Mouse (Mus musculus): ENCODE results near the gene Cox7b. TPM values are rescaled to one million over a fixed set of nuclear protein-coding genes. Genes with fewer than 3 reads are reported as not detected.

The Cox7b gene
- polyA plus RNA-seq, 2 experiments = 222 to 431 TPM

GRCm38 (mm10) chrX:106037185-106037752 is 21.8 kb downstream of the Cox7b start:
- Histone ChIP-seq H3K9ac (replicated peaks) (no peak overlapping the region), H3K4me1 (replicated peaks; ENCODE audit: control insufficient read depth in 2 of 2, insufficient read depth in 2 of 2, low read length in 1 of 2) (no peaks in the 10 kb centered on the region; a peak in 1 of 4 replicates), H3K36me3 (replicated peaks; ENCODE audit: control insufficient read depth, insufficient read depth, low read depth) (no peaks in the 10 kb centered on the region), H3K4me3 (ENCODE audit: insufficient read depth in 1 of 2, low read depth in 2 of 2, low read length in 2 of 2) (no peak overlapping the region), H3K4me2 (ENCODE audit: low read depth) (no peak overlapping the region), H3K27me3 (ENCODE audit: control insufficient read depth, insufficient read depth, low read length) (no peaks in the 10 kb centered on the region), H3K9me3 (ENCODE audit: control insufficient read depth, low read length) (no peaks in the 10 kb centered on the region), H3K27ac (no peak overlapping the region)
- ATAC-seq (ENCODE audit: insufficient read depth) = no peak
- no peak for TF ChIP-seq EP300 (IDR thresholded peaks at IDR 0.05; ENCODE audit: low read depth)
- no peak for TF ChIP-seq CTCF (IDR thresholded peaks at IDR 0.05; ENCODE audit: low read depth)
- WGBS (ENCODE audit: insufficient replicate concordance) = 69% methylated on average over 3 of the region's 3 CpGs
- DNase-seq (ENCODE audit: low read depth in 3 of 3, low spot score in 3 of 3) = no peak

- WGBS (ENCODE audit: insufficient replicate concordance) = 12% methylated on average over 8 of the region's 8 CpGs
Observed at GRCm38 (mm10) chrX:106043863-106044617, 28.5 kb downstream of the Cox7b start.

DNA sequence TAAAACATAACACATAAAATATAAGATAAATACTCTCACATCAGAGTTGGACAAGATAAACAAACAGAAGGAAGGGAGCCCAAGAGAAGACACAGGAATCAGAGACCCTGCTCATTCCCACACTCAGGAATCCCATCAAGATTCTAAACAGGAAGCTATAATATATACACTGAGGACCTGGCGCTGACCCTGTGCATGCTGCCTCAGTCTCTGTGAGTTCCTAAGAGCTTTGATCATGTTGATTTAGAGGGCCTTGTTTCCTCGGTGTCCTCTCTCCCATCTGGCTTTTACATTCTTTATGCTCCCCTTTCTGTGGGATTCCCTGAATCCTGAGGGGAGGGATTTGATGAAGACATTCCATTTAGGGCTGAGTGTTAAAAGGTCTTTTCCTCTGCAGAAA is 30.0 kb downstream of the Cox7b start:
- peaks cover 2 to 17% of the 10 kb centered on the region in 2 experiments for H3K4me1 ChIP-seq (replicated peaks; ENCODE audit: control insufficient read depth in 2 of 2, insufficient read depth in 2 of 2, low read length in 1 of 2)
- H3K4me3 ChIP-seq (ENCODE audit: insufficient read depth in 1 of 2, low read depth in 2 of 2, low read length in 2 of 2) = no peak overlapping the region
- no peaks in the 10 kb centered on the region for H3K36me3 ChIP-seq (replicated peaks; ENCODE audit: control insufficient read depth, insufficient read depth, low read depth)
- DNase-seq (ENCODE audit: low read depth in 3 of 3, low spot score in 3 of 3) = no peak
- TF ChIP-seq CTCF (IDR thresholded peaks at IDR 0.05; ENCODE audit: low read depth) = no peak
- TF ChIP-seq EP300 (IDR thresholded peaks at IDR 0.05; ENCODE audit: low read depth) = no peak
- no peaks in the 10 kb centered on the region for H3K27me3 ChIP-seq (ENCODE audit: control insufficient read depth, insufficient read depth, low read length)
- H3K9ac ChIP-seq (replicated peaks) = no peak overlapping the region
- no peak overlapping the region for H3K27ac ChIP-seq
- ATAC-seq (ENCODE audit: insufficient read depth) = no peak
- H3K4me2 ChIP-seq (ENCODE audit: low read depth) = no peak overlapping the region
- WGBS (ENCODE audit: insufficient replicate concordance) = 58% methylated on average over 2 of the region's 2 CpGs
- no peaks in the 10 kb centered on the region for H3K9me3 ChIP-seq (ENCODE audit: control insufficient read depth, low read length)

More at GRCm38 (mm10) chrX:106043863-106044617, 28.5 kb downstream of the Cox7b start:
- DNase-seq (ENCODE audit: low read depth in 3 of 3, low spot score in 3 of 3) (peak; percentile 46 to 68 (median 53)), ATAC-seq (ENCODE audit: insufficient read depth) (peak; percentile 74; the same call in 1 of the 2 replicates)
- Histone ChIP-seq H3K27me3 (ENCODE audit: control insufficient read depth, insufficient read depth, low read length) (no peaks in the 10 kb centered on the region), H3K36me3 (replicated peaks; ENCODE audit: control insufficient read depth, insufficient read depth, low read depth) (no peaks in the 10 kb centered on the region), H3K4me2 (ENCODE audit: low read depth) (peak overlapping the region; percentile 48), H3K4me3 (ENCODE audit: insufficient read depth in 1 of 2, low read depth in 2 of 2, low read length in 2 of 2) (no peak overlapping the region), H3K27ac (peak overlapping the region; percentile 22; the same call in 1 of the 2 replicates), H3K9me3 (ENCODE audit: control insufficient read depth, low read length) (no peaks in the 10 kb centered on the region), H3K9ac (replicated peaks) (0 out of 2 replicates have a peak overlapping the region, but pooled peaks have one; percentile 9), H3K4me1 (replicated peaks; ENCODE audit: control insufficient read depth in 2 of 2, insufficient read depth in 2 of 2, low read length in 1 of 2) (peaks cover 2 to 17% of the 10 kb centered on the region in 2 experiments)
- TF ChIP-seq CTCF (IDR thresholded peaks at IDR 0.05; ENCODE audit: low read depth) = no peak
- TF ChIP-seq EP300 (IDR thresholded peaks at IDR 0.05; ENCODE audit: low read depth) = peak; percentile 84

GRCm38 (mm10) chrX:106045928-106046327 is 30.4 kb downstream of the Cox7b start:
- Histone ChIP-seq H3K4me1 (replicated peaks; ENCODE audit: control insufficient read depth in 2 of 2, insufficient read depth in 2 of 2, low read length in 1 of 2) (peaks cover 2 to 17% of the 10 kb centered on the region in 2 experiments), H3K4me3 (ENCODE audit: insufficient read depth in 1 of 2, low read depth in 2 of 2, low read length in 2 of 2) (no peak overlapping the region), H3K27me3 (ENCODE audit: control insufficient read depth, insufficient read depth, low read length) (no peaks in the 10 kb centered on the region), H3K27ac (no peak overlapping the region), H3K9me3 (ENCODE audit: control insufficient read depth, low read length) (no peaks in the 10 kb centered on the region), H3K36me3 (replicated peaks; ENCODE audit: control insufficient read depth, insufficient read depth, low read depth) (no peaks in the 10 kb centered on the region), H3K9ac (replicated peaks) (no peak overlapping the region), H3K4me2 (ENCODE audit: low read depth) (no peak overlapping the region)
- DNase-seq (ENCODE audit: low read depth in 3 of 3, low spot score in 3 of 3) (no peak), ATAC-seq (ENCODE audit: insufficient read depth) (peak; percentile 40; the same call in 1 of the 2 replicates)
- TF ChIP-seq EP300 (IDR thresholded peaks at IDR 0.05; ENCODE audit: low read depth) = no peak
- TF ChIP-seq CTCF (IDR thresholded peaks at IDR 0.05; ENCODE audit: low read depth) = no peak
- WGBS (ENCODE audit: insufficient replicate concordance) = 50% methylated on average over 9 of the region's 9 CpGs

- 55% methylated on average over 1 of the region's 1 CpGs for WGBS (ENCODE audit: insufficient replicate concordance)
- no peak for TF ChIP-seq EP300 (IDR thresholded peaks at IDR 0.05; ENCODE audit: low read depth)
- no peak for TF ChIP-seq CTCF (IDR thresholded peaks at IDR 0.05; ENCODE audit: low read depth)
- H3K27ac ChIP-seq = no peak overlapping the region
Observed at GRCm38 (mm10) chrX:106048191-106048590, 32.7 kb downstream of the Cox7b start.

More at GRCm38 (mm10) chrX:106048191-106048590, 32.7 kb downstream of the Cox7b start:
- Histone ChIP-seq H3K9me3 (ENCODE audit: control insufficient read depth, low read length) (no peaks in the 10 kb centered on the region), H3K9ac (replicated peaks) (no peak overlapping the region), H3K27me3 (ENCODE audit: control insufficient read depth, insufficient read depth, low read length) (no peaks in the 10 kb centered on the region), H3K36me3 (replicated peaks; ENCODE audit: control insufficient read depth, insufficient read depth, low read depth) (no peaks in the 10 kb centered on the region), H3K4me1 (replicated peaks; ENCODE audit: control insufficient read depth in 2 of 2, insufficient read depth in 2 of 2, low read length in 1 of 2) (peaks cover 2 to 17% of the 10 kb centered on the region in 2 experiments), H3K4me2 (ENCODE audit: low read depth) (no peak overlapping the region), H3K4me3 (ENCODE audit: insufficient read depth in 1 of 2, low read depth in 2 of 2, low read length in 2 of 2) (no peak overlapping the region)
- ATAC-seq (ENCODE audit: insufficient read depth) (no peak), DNase-seq (ENCODE audit: low read depth in 3 of 3, low spot score in 3 of 3) (no peak)

Other genes with a start within 250 kb of the Cox7b start
- gene Atrx, start 86.3 kb upstream of the Cox7b start, polyA plus RNA-seq (2012; rRNA removed) = 13.3 and 16.7 TPM in 2 replicates
- 27.4 and 30.1 TPM in 2 replicates for gene Atrx, start 86.3 kb upstream of the Cox7b start, polyA plus RNA-seq (2014; fragmentation: Nextera tagmentation; extraction: Ambion mirVana)
- gene Magt1, start 3.8 kb upstream of the Cox7b start, polyA plus RNA-seq (2012; rRNA removed) = 6.5 and 9.2 TPM in 2 replicates
- gene Magt1, start 3.8 kb upstream of the Cox7b start, polyA plus RNA-seq (2014; fragmentation: Nextera tagmentation; extraction: Ambion mirVana) = 23.8 and 24.4 TPM in 2 replicates
- 1.6 and 2.3 TPM in 2 replicates for gene Atp7a, start 11.6 kb downstream of the Cox7b start, polyA plus RNA-seq (2012; rRNA removed)
- 7.5 and 7.8 TPM in 2 replicates for gene Atp7a, start 11.6 kb downstream of the Cox7b start, polyA plus RNA-seq (2014; fragmentation: Nextera tagmentation; extraction: Ambion mirVana)
- 0.28 and 0.51 TPM in 2 replicates for gene Tlr13, start 127.5 kb downstream of the Cox7b start, polyA plus RNA-seq (2012; rRNA removed)
- 0.57 and 1.4 TPM in 2 replicates for gene Tlr13, start 127.5 kb downstream of the Cox7b start, polyA plus RNA-seq (2014; fragmentation: Nextera tagmentation; extraction: Ambion mirVana)
- gene Pgk1, start 171.4 kb downstream of the Cox7b start, polyA plus RNA-seq (2012; rRNA removed) = 99.2 and 148 TPM in 2 replicates
- 133 and 153 TPM in 2 replicates for gene Pgk1, start 171.4 kb downstream of the Cox7b start, polyA plus RNA-seq (2014; fragmentation: Nextera tagmentation; extraction: Ambion mirVana)
- 2.7 and 3.3 TPM in 2 replicates for gene Taf9b, start 205.5 kb downstream of the Cox7b start, polyA plus RNA-seq (2012; rRNA removed)
- gene Taf9b, start 205.5 kb downstream of the Cox7b start, polyA plus RNA-seq (2014; fragmentation: Nextera tagmentation; extraction: Ambion mirVana) = 7.5 and 8.1 TPM in 2 replicates
- not detected in 2 replicates for gene Fnd3c2, start 239.7 kb downstream of the Cox7b start, polyA plus RNA-seq (2012; rRNA removed)
- not detected in 2 replicates for gene Fnd3c2, start 239.7 kb downstream of the Cox7b start, polyA plus RNA-seq (2014; fragmentation: Nextera tagmentation; extraction: Ambion mirVana)

All from liver, embryonic 14.5 days (tissue).